Mouse (Mus musculus): ENCODE data around the gene Vmn1r158. TPM values are rescaled to one million over a fixed set of nuclear protein-coding genes. Genes with fewer than 3 reads are reported as not detected.
"Not testable (repeated sequence)": the region's sequence is repeated elsewhere in the genome, so short reads cannot be mapped to it uniquely, and the experiment has no call there.

Vmn1r158 gene
- polyA plus RNA-seq (2014; fragmentation: Nextera tagmentation; extraction: Ambion mirVana) = not detected in 2 replicates

DNA sequence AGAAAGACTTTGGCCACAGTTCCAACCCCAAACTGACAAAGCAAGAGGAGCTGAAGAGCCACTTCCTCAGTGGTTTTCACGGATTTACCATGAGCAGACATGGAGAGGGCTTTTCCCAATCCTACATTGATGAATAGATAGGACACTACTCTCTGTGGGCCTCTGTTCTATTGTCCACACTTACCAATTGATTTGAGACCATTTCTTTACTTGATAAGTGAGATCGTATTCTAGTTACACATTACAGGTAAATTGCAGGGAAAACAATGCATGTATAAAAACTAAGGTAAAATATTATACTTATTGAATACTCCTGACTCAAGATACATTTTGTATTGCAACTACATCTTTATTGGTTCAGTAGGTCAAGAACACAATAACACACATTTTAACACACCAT, at the start of gene Vmn1r158:
Gene Vmn1r158, minus strand, starts transcription at position 101 of the 400 bp plus-strand sequence.
- not testable (repeated sequence) for ATAC-seq (ENCODE audit: low read depth); H3K9ac ChIP-seq (ENCODE audit: low read depth, low read length); H3K9me3 ChIP-seq (ENCODE audit: control insufficient read depth, low read length); H3K4me3 ChIP-seq (ENCODE audit: low read depth, low read length); H3K27me3 ChIP-seq (replicated peaks; ENCODE audit: control insufficient read depth, insufficient read depth, low read length); H3K4me1 ChIP-seq (ENCODE audit: control insufficient read depth, insufficient read depth, low read length); H3K27ac ChIP-seq (replicated peaks; ENCODE audit: low read depth, low read length); H3K4me2 ChIP-seq (ENCODE audit: low read depth, low read length); H3K36me3 ChIP-seq (ENCODE audit: control insufficient read depth, insufficient read depth, low read length); DNase-seq (ENCODE audit: low spot score)
- 50% methylated on average over 2 of the region's 2 CpGs for WGBS

DNA sequence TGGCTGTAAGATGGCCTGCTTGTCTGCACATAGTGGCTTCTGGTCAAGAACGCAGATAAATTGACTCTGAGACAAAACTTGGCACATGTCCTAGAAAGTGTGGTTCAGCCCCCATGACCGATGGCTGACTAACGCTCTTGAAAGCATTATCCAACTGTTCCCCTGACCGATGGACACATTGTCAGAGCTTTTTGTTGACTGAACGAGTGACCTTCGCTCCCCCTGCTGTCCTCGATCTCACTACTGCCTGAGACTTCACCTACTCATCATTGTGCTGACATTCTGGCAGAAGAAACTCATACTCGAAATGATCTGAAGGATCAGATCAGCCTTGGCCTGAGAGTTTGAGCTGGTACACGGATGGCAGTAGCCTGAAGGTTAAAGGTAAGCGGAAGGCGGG, 14.6 kb downstream of the Vmn1r158 start:
- not testable (repeated sequence) for H3K27ac ChIP-seq (replicated peaks; ENCODE audit: low read depth, low read length); H3K4me3 ChIP-seq (ENCODE audit: low read depth, low read length); H3K36me3 ChIP-seq (ENCODE audit: control insufficient read depth, insufficient read depth, low read length); H3K4me2 ChIP-seq (ENCODE audit: low read depth, low read length); DNase-seq (ENCODE audit: low spot score); H3K9me3 ChIP-seq (ENCODE audit: control insufficient read depth, low read length); H3K27me3 ChIP-seq (replicated peaks; ENCODE audit: control insufficient read depth, insufficient read depth, low read length); H3K9ac ChIP-seq (ENCODE audit: low read depth, low read length); ATAC-seq (ENCODE audit: low read depth); H3K4me1 ChIP-seq (ENCODE audit: control insufficient read depth, insufficient read depth, low read length)
- WGBS = 97% methylated on average over 2 of the region's 11 CpGs

DNA sequence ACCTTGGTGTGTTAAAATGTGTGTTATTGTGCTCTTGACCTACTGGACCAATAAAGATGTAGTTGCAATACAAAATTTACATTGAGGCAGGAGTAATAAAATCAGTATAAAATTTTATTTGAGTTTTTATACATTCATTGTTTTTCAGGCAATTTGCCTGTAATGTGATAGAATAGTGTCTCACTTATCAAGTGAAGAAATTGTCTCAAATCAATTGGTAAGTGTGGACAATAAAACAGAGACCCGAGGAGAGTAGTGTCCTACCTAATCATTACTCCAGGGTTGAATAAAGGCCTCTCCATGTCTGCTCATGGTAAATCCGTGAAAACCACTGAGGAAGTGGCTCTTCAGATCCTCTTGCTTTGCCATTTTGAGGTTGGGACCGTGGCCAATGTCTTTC, 29.2 kb downstream of the Vmn1r158 start, which contains the start of gene Vmn1r157:
Gene Vmn1r157, plus strand, starts transcription at position 301 of the 400 bp plus-strand sequence.
- not testable (repeated sequence) for H3K9ac ChIP-seq (ENCODE audit: low read depth, low read length); H3K4me3 ChIP-seq (ENCODE audit: low read depth, low read length); H3K4me2 ChIP-seq (ENCODE audit: low read depth, low read length); H3K4me1 ChIP-seq (ENCODE audit: control insufficient read depth, insufficient read depth, low read length); H3K27ac ChIP-seq (replicated peaks; ENCODE audit: low read depth, low read length); H3K36me3 ChIP-seq (ENCODE audit: control insufficient read depth, insufficient read depth, low read length); DNase-seq (ENCODE audit: low spot score); ATAC-seq (ENCODE audit: low read depth); H3K9me3 ChIP-seq (ENCODE audit: control insufficient read depth, low read length); H3K27me3 ChIP-seq (replicated peaks; ENCODE audit: control insufficient read depth, insufficient read depth, low read length)
- 21% methylated on average over 2 of the region's 3 CpGs for WGBS

Other genes starting within 250 kb of the Vmn1r158 start
- not detected in 2 replicates for gene Gm4201, start 225.4 kb downstream of the Vmn1r158 start, polyA plus RNA-seq (2014; fragmentation: Nextera tagmentation; extraction: Ambion mirVana)
- gene Gm4565, start 202.7 kb downstream of the Vmn1r158 start, polyA plus RNA-seq (2014; fragmentation: Nextera tagmentation; extraction: Ambion mirVana) = not detected in 2 replicates
- not detected in 2 replicates for gene Vmn1r155, start 132.8 kb downstream of the Vmn1r158 start, polyA plus RNA-seq (2014; fragmentation: Nextera tagmentation; extraction: Ambion mirVana)
- gene Gm8693, start 98.5 kb downstream of the Vmn1r158 start, polyA plus RNA-seq (2014; fragmentation: Nextera tagmentation; extraction: Ambion mirVana) = not detected in 2 replicates
- not detected in 2 replicates for gene Gm4567, start 71.1 kb downstream of the Vmn1r158 start, polyA plus RNA-seq (2014; fragmentation: Nextera tagmentation; extraction: Ambion mirVana)
- not detected in 2 replicates for gene Vmn1r157, start 29.1 kb downstream of the Vmn1r158 start, polyA plus RNA-seq (2014; fragmentation: Nextera tagmentation; extraction: Ambion mirVana)
- not detected in 2 replicates for gene Vmn1r159, start 52.8 kb upstream of the Vmn1r158 start, polyA plus RNA-seq (2014; fragmentation: Nextera tagmentation; extraction: Ambion mirVana)
- gene Vmn1r160, start 80.4 kb upstream of the Vmn1r158 start, polyA plus RNA-seq (2014; fragmentation: Nextera tagmentation; extraction: Ambion mirVana) = not detected in 2 replicates
- gene Gm4214, start 193.9 kb upstream of the Vmn1r158 start, polyA plus RNA-seq (2014; fragmentation: Nextera tagmentation; extraction: Ambion mirVana) = not detected in 2 replicates
- gene Gm4216, start 229.1 kb upstream of the Vmn1r158 start, polyA plus RNA-seq (2014; fragmentation: Nextera tagmentation; extraction: Ambion mirVana) = not detected in 2 replicates

All from embryonic facial prominence, embryonic 14.5 days (tissue).